Mouse (Mus musculus): Measurements from ENCODE around the gene Myh14.

- TF ChIP-seq POLR2A (IDR thresholded peaks at IDR 0.05; ENCODE audit: insufficient read depth, low read length), result no peak
- no peak for TF ChIP-seq CTCF (IDR thresholded peaks at IDR 0.05; ENCODE audit: low read depth, low read length)
- no peak for TF ChIP-seq EP300 (IDR thresholded peaks at IDR 0.05; ENCODE audit: insufficient read depth, low read depth, low read length)
Measured at GRCm38 (mm10) chr7:44661219-44661618, 9.4 kb downstream of the Myh14 start.

Measured in ES-Bruce4 (cell line).